Mouse (Mus musculus): ENCODE data around the gene Pafah1b1. TPM values are rescaled to one million over a fixed set of nuclear protein-coding genes. Genes with fewer than 3 reads are reported as not detected.

The Pafah1b1 gene
- polyA plus RNA-seq, 1 experiment from 2014 or later, result 53.0 TPM

- Histone ChIP-seq H3K4me2 (ENCODE audit: low read length) (no peak overlapping the region), H3K27ac (no peak overlapping the region)
- TF ChIP-seq CTCF (IDR thresholded peaks at IDR 0.05; ENCODE audit: low read depth), result no peak
These were observed 15.7 kb downstream of the Pafah1b1 start for GRCm38 (mm10) chr11:74708781-74709180.

GRCm38 (mm10) chr11:74704068-74704467 lies 20.4 kb downstream of the Pafah1b1 start:
- H3K9ac ChIP-seq (ENCODE audit: low read depth, low read length), result no peak overlapping the region
- H3K27me3 ChIP-seq (ENCODE audit: insufficient read depth, low read length), result no peaks in the 10 kb centered on the region
- H3K4me1 ChIP-seq (replicated peaks; ENCODE audit: insufficient read depth, low read length), result peaks cover under 1% of the 10 kb centered on the region; the same call in 1 of the 2 replicates
- ATAC-seq (replicated peaks; ENCODE audit: low FRiP score, low read depth) (no peak), DNase-seq (ENCODE audit: low spot score) (no peak)
- no peaks in the 10 kb centered on the region for H3K9me3 ChIP-seq (replicated peaks; ENCODE audit: low read length)
- no peaks in the 10 kb centered on the region for H3K36me3 ChIP-seq (ENCODE audit: insufficient read depth, low read length)
- no peak for TF ChIP-seq CTCF (IDR thresholded peaks at IDR 0.05; ENCODE audit: low read depth)
- no peak overlapping the region for H3K4me2 ChIP-seq (ENCODE audit: low read length)
- no peak overlapping the region for H3K27ac ChIP-seq
- H3K4me3 ChIP-seq (replicated peaks; ENCODE audit: low read depth, low read length), result no peak overlapping the region
- WGBS, result 87% methylated on average over 2 of the region's 2 CpGs

More at GRCm38 (mm10) chr11:74708781-74709180, 15.7 kb downstream of the Pafah1b1 start:
- Histone ChIP-seq H3K4me3 (replicated peaks; ENCODE audit: low read depth, low read length) (no peak overlapping the region), H3K9ac (ENCODE audit: low read depth, low read length) (no peak overlapping the region), H3K27me3 (ENCODE audit: insufficient read depth, low read length) (no peaks in the 10 kb centered on the region), H3K9me3 (replicated peaks; ENCODE audit: low read length) (no peaks in the 10 kb centered on the region), H3K4me1 (replicated peaks; ENCODE audit: insufficient read depth, low read length) (peaks cover 8% of the 10 kb centered on the region; the same call in 1 of the 2 replicates), H3K36me3 (ENCODE audit: insufficient read depth, low read length) (no peaks in the 10 kb centered on the region)
- DNase-seq (ENCODE audit: low spot score) (no peak), ATAC-seq (replicated peaks; ENCODE audit: low FRiP score, low read depth) (no peak)
- 22% methylated on average over 1 of the region's 1 CpGs for WGBS

DNA sequence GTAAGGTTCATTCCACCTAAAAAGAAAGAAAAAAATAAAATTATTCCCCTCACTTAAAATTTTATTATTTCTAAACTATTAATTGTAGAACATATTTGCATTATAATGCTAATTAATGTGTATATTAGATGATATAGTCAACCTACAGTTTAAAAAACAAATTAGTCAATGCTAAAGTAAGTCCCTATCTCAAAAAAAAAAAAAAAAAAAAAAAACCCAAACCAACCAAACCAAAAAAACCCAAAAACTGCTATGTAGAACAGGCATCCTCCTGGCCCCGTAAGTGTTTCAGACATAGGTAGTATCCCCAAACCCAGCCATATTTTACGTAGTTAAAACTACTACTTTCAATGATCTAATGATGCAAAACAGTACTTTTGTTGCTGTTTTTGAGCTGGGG lies 25.0 kb downstream of the Pafah1b1 start:
- H3K4me3 ChIP-seq (replicated peaks; ENCODE audit: low read depth, low read length), result no peak overlapping the region
- ATAC-seq (replicated peaks; ENCODE audit: low FRiP score, low read depth) (no peak), DNase-seq (ENCODE audit: low spot score) (no peak)
- no peak overlapping the region for H3K9ac ChIP-seq (ENCODE audit: low read depth, low read length)
- H3K4me2 ChIP-seq (ENCODE audit: low read length), result no peak overlapping the region
- 94% methylated on average over 2 of the region's 2 CpGs for WGBS
- peaks cover 3% of the 10 kb centered on the region; the same call in 1 of the 2 replicates for H3K36me3 ChIP-seq (ENCODE audit: insufficient read depth, low read length)
- TF ChIP-seq CTCF (IDR thresholded peaks at IDR 0.05; ENCODE audit: low read depth), result no peak
- no peaks in the 10 kb centered on the region for H3K4me1 ChIP-seq (replicated peaks; ENCODE audit: insufficient read depth, low read length)
- H3K9me3 ChIP-seq (replicated peaks; ENCODE audit: low read length), result no peaks in the 10 kb centered on the region
- H3K27ac ChIP-seq, result no peak overlapping the region
- no peaks in the 10 kb centered on the region for H3K27me3 ChIP-seq (ENCODE audit: insufficient read depth, low read length)

- H3K4me3 ChIP-seq (replicated peaks; ENCODE audit: low read depth, low read length), result no peak overlapping the region
- H3K9me3 ChIP-seq (replicated peaks; ENCODE audit: low read length), result no peaks in the 10 kb centered on the region
- H3K4me1 ChIP-seq (replicated peaks; ENCODE audit: insufficient read depth, low read length), result no peaks in the 10 kb centered on the region
- DNase-seq (ENCODE audit: low spot score) (no peak), ATAC-seq (replicated peaks; ENCODE audit: low FRiP score, low read depth) (no peak)
- no peak overlapping the region for H3K4me2 ChIP-seq (ENCODE audit: low read length)
- no peaks in the 10 kb centered on the region for H3K27me3 ChIP-seq (ENCODE audit: insufficient read depth, low read length)
- WGBS, result 45% methylated on average over 1 of the region's 1 CpGs
- no peak for TF ChIP-seq CTCF (IDR thresholded peaks at IDR 0.05; ENCODE audit: low read depth)
- H3K27ac ChIP-seq, result no peak overlapping the region
- peaks cover 8% of the 10 kb centered on the region for H3K36me3 ChIP-seq (ENCODE audit: insufficient read depth, low read length)
- H3K9ac ChIP-seq (ENCODE audit: low read depth, low read length), result no peak overlapping the region
These were observed 32.3 kb downstream of the Pafah1b1 start for GRCm38 (mm10) chr11:74692151-74692550.

GRCm38 (mm10) chr11:74675156-74675555 lies 49.3 kb downstream of the Pafah1b1 start:
- H3K9ac ChIP-seq (ENCODE audit: low read depth, low read length), result no peak overlapping the region
- no peaks in the 10 kb centered on the region for H3K27me3 ChIP-seq (ENCODE audit: insufficient read depth, low read length)
- no peak overlapping the region for H3K27ac ChIP-seq
- H3K9me3 ChIP-seq (replicated peaks; ENCODE audit: low read length), result no peaks in the 10 kb centered on the region
- no peaks in the 10 kb centered on the region for H3K4me1 ChIP-seq (replicated peaks; ENCODE audit: insufficient read depth, low read length)
- H3K4me2 ChIP-seq (ENCODE audit: low read length), result no peak overlapping the region
- peaks cover 31% of the 10 kb centered on the region for H3K36me3 ChIP-seq (ENCODE audit: insufficient read depth, low read length)
- 84% methylated on average over 4 of the region's 4 CpGs for WGBS
- no peak overlapping the region for H3K4me3 ChIP-seq (replicated peaks; ENCODE audit: low read depth, low read length)
- DNase-seq (ENCODE audit: low spot score) (no peak), ATAC-seq (replicated peaks; ENCODE audit: low FRiP score, low read depth) (no peak)
- no peak for TF ChIP-seq CTCF (IDR thresholded peaks at IDR 0.05; ENCODE audit: low read depth)

DNA sequence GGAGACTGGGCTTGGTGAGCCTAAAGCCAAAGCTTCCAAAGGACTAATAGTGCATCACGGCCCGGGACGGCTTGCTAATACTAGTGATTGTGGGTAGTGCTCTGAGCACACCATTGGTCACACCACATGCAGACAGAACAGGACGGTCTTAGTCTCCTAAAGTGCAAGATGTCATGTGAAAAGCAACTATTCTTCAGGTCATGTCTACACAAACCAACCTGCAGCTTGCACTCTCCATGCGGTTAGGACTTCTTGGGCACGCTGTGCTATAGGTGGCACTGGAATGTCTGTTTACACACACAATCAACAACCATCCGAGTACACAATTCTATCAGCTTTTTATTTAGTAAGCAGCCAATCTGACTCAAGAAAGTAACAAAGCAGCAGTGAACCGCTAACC lies 49.8 kb downstream of the Pafah1b1 start:
- Histone ChIP-seq H3K4me2 (ENCODE audit: low read length) (no peak overlapping the region), H3K9ac (ENCODE audit: low read depth, low read length) (no peak overlapping the region), H3K4me3 (replicated peaks; ENCODE audit: low read depth, low read length) (no peak overlapping the region), H3K9me3 (replicated peaks; ENCODE audit: low read length) (no peaks in the 10 kb centered on the region), H3K27ac (no peak overlapping the region), H3K4me1 (replicated peaks; ENCODE audit: insufficient read depth, low read length) (no peaks in the 10 kb centered on the region), H3K27me3 (ENCODE audit: insufficient read depth, low read length) (no peaks in the 10 kb centered on the region), H3K36me3 (ENCODE audit: insufficient read depth, low read length) (peaks cover 30% of the 10 kb centered on the region)
- WGBS, result 93% methylated on average over 8 of the region's 8 CpGs
- ATAC-seq (replicated peaks; ENCODE audit: low FRiP score, low read depth), result no peak
- DNase-seq (ENCODE audit: low spot score), result no peak
- no peak for TF ChIP-seq CTCF (IDR thresholded peaks at IDR 0.05; ENCODE audit: low read depth)

DNA sequence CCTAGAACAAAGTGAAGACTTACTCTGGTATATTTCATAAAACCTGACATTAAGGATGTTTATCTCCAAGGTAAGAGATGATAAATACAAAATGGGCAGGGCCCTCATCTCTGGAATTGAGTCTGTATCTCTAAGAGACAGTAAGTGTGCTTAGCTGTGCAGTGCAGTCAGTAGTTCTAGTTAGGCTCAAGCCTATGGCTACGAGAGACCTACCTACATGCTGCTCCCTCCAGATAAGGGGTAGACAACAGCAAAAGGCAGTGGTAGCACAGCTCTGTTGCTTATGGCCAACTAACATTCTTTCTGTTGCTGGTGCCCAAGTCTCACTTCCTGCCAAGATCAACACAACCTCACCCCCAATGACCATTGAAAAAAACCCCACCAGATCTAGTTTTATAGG lies 50.9 kb downstream of the Pafah1b1 start:
- DNase-seq (ENCODE audit: low spot score) (no peak), ATAC-seq (replicated peaks; ENCODE audit: low FRiP score, low read depth) (0 out of 2 replicates have a peak, but pooled peaks have one; percentile 6)
- Histone ChIP-seq H3K4me2 (ENCODE audit: low read length) (no peak overlapping the region), H3K9ac (ENCODE audit: low read depth, low read length) (no peak overlapping the region), H3K27me3 (ENCODE audit: insufficient read depth, low read length) (no peaks in the 10 kb centered on the region), H3K4me1 (replicated peaks; ENCODE audit: insufficient read depth, low read length) (no peaks in the 10 kb centered on the region), H3K9me3 (replicated peaks; ENCODE audit: low read length) (no peaks in the 10 kb centered on the region), H3K4me3 (replicated peaks; ENCODE audit: low read depth, low read length) (no peak overlapping the region), H3K27ac (no peak overlapping the region), H3K36me3 (ENCODE audit: insufficient read depth, low read length) (peaks cover 30% of the 10 kb centered on the region)
- 96% methylated on average over 1 of the region's 1 CpGs for WGBS
- no peak for TF ChIP-seq CTCF (IDR thresholded peaks at IDR 0.05; ENCODE audit: low read depth)
